Mouse (Mus musculus): ENCODE measurements at regions not wholly inside any gene's neighbourhood (a gene's known extent, or its start where the extent isn't known, plus 50 kb on each side); places are given as distances from the start of the nearest gene placed in this dataset.

DNA sequence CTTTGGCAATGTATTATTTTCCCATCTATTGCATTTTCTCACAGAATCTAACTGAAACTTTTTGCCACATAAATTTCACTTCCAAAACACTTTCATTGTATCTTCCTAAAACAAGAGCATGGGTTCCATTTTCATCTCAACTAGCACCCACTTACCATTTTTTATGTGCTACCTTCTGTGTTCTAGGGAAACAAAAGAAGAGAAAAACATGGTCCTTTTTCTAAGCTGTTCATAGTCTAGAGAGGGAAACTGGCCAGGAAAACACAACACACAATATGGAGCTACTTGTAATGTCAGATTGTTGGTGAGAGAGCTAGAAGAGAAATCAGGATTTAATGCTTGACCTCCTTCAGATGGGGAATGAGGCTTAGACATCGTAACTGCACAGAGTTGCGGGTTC is 361.6 kb upstream of the Gm11042 start:
- H3K9me3 ChIP-seq (replicated peaks; ENCODE audit: control insufficient read depth, low read length): no peaks in the 10 kb centered on the region
- no peak overlapping the region for H3K9ac ChIP-seq (replicated peaks; ENCODE audit: low read depth, low read length)
- H3K36me3 ChIP-seq (replicated peaks; ENCODE audit: control insufficient read depth, insufficient read depth, low read length): no peaks in the 10 kb centered on the region
- DNase-seq (ENCODE audit: low spot score): no peak
- ATAC-seq (ENCODE audit: insufficient read depth, low read depth): no peak
- H3K4me3 ChIP-seq (ENCODE audit: low read depth, low read length): no peak overlapping the region
- no peaks in the 10 kb centered on the region for H3K4me1 ChIP-seq (ENCODE audit: control insufficient read depth, insufficient read depth)
- no peak overlapping the region for H3K4me2 ChIP-seq (ENCODE audit: low read depth, low read length)
- WGBS: 71% methylated on average over 2 of the region's 2 CpGs
- TF ChIP-seq CTCF (IDR thresholded peaks at IDR 0.05; ENCODE audit: low read depth) (no peak), EP300 (IDR thresholded peaks at IDR 0.05; ENCODE audit: low read depth) (no peak)
- H3K27me3 ChIP-seq (ENCODE audit: control insufficient read depth, insufficient read depth, low read length): no peaks in the 10 kb centered on the region
- H3K27ac ChIP-seq (ENCODE audit: low read depth): no peak overlapping the region

DNA sequence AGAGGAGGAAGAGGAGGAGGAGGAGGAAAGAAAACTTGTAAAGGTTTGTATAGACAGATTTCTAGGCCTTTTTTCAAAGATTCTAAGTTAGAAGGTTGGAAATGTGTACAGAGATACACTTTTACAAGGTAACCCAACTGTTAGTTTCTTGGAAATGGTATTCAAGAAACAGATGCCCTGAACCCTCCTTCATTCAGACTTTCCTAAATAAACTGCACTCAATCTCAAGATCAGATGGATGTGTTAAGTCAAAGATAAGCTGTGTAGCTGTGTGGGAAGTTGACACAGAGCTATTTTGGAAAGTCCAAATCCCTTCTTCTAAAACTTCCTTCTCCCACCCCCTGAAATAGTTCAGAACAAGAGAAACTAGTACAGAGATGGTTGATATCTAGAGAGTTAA is 342.2 kb upstream of the Gm11042 start:
- no peak for DNase-seq (ENCODE audit: low spot score)
- Histone ChIP-seq H3K4me3 (ENCODE audit: low read depth, low read length) (no peak overlapping the region), H3K4me2 (ENCODE audit: low read depth, low read length) (no peak overlapping the region), H3K4me1 (ENCODE audit: control insufficient read depth, insufficient read depth) (no peaks in the 10 kb centered on the region), H3K9ac (replicated peaks; ENCODE audit: low read depth, low read length) (no peak overlapping the region), H3K27ac (ENCODE audit: low read depth) (no peak overlapping the region), H3K9me3 (replicated peaks; ENCODE audit: control insufficient read depth, low read length) (no peaks in the 10 kb centered on the region), H3K27me3 (ENCODE audit: control insufficient read depth, insufficient read depth, low read length) (no peaks in the 10 kb centered on the region), H3K36me3 (replicated peaks; ENCODE audit: control insufficient read depth, insufficient read depth, low read length) (no peaks in the 10 kb centered on the region)
- TF ChIP-seq CTCF (IDR thresholded peaks at IDR 0.05; ENCODE audit: low read depth): no peak
- TF ChIP-seq EP300 (IDR thresholded peaks at IDR 0.05; ENCODE audit: low read depth): no peak
- ATAC-seq (ENCODE audit: insufficient read depth, low read depth): no peak

DNA sequence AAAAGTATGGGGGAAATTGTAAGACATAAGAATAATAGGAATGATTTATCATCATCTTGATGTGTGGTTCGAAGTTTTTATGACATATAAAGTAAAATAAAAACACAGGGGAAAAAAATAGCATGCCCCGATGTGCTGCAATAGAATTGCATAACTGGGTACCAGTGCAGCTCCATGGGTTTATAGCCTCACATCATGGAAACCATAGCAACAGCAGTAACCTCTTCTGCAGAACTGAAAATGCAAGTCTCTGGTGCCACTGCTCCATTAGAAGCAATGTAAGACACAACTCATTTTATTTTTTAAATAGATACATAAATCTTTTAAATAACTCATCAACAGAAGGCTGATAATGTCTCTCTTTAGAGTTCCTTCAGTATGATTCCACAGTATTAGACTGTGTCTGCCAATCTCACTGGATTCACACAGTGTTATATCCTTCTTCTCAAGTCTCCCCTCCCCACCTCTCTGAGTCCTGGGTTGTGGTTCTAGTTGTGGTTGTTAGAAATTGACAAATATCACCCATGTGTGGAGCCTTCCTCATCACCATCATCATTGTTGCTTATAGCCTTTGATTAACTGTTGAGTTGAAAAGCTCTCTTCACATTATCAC is 340.9 kb upstream of the Gm11042 start:
- no peak overlapping the region for H3K4me2 ChIP-seq (ENCODE audit: low read depth, low read length)
- H3K27ac ChIP-seq (ENCODE audit: low read depth): no peak overlapping the region
- TF ChIP-seq CTCF (IDR thresholded peaks at IDR 0.05; ENCODE audit: low read depth): no peak
- no peak for TF ChIP-seq EP300 (IDR thresholded peaks at IDR 0.05; ENCODE audit: low read depth)
- WGBS: 64% methylated on average over 2 of the region's 2 CpGs
- no peaks in the 10 kb centered on the region for H3K36me3 ChIP-seq (replicated peaks; ENCODE audit: control insufficient read depth, insufficient read depth, low read length)
- no peak overlapping the region for H3K4me3 ChIP-seq (ENCODE audit: low read depth, low read length)
- H3K9me3 ChIP-seq (replicated peaks; ENCODE audit: control insufficient read depth, low read length): no peaks in the 10 kb centered on the region
- no peaks in the 10 kb centered on the region for H3K4me1 ChIP-seq (ENCODE audit: control insufficient read depth, insufficient read depth)
- no peaks in the 10 kb centered on the region for H3K27me3 ChIP-seq (ENCODE audit: control insufficient read depth, insufficient read depth, low read length)
- no peak overlapping the region for H3K9ac ChIP-seq (replicated peaks; ENCODE audit: low read depth, low read length)
- ATAC-seq (ENCODE audit: insufficient read depth, low read depth) (no peak), DNase-seq (ENCODE audit: low spot score) (no peak)

DNA sequence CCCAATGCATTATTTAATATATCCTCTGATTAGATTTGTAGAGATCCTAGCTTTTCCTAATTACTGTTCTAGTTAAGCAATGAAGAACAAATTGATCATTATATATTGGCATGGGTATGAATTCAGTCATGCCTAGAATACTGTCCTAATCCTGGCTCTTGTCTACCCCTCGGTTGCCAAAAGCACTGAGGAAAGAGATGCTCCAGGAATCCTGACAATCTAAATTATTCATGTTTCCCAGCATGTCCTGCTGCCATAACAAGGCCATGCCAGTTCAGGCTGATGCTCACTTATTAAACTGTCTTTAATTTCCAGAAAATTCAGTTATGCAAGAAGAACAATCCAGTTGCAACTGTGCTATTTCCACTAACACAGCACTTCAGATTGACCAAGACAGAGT is 335.1 kb upstream of the Gm11042 start:
- WGBS: 42% methylated on average over 1 of the region's 1 CpGs
- no peak for ATAC-seq (ENCODE audit: insufficient read depth, low read depth)
- no peaks in the 10 kb centered on the region for H3K9me3 ChIP-seq (replicated peaks; ENCODE audit: control insufficient read depth, low read length)
- H3K4me2 ChIP-seq (ENCODE audit: low read depth, low read length): no peak overlapping the region
- TF ChIP-seq CTCF (IDR thresholded peaks at IDR 0.05; ENCODE audit: low read depth): no peak
- no peak for TF ChIP-seq EP300 (IDR thresholded peaks at IDR 0.05; ENCODE audit: low read depth)
- no peak for DNase-seq (ENCODE audit: low spot score)
- no peaks in the 10 kb centered on the region for H3K27me3 ChIP-seq (ENCODE audit: control insufficient read depth, insufficient read depth, low read length)
- H3K4me3 ChIP-seq (ENCODE audit: low read depth, low read length): no peak overlapping the region
- H3K9ac ChIP-seq (replicated peaks; ENCODE audit: low read depth, low read length): no peak overlapping the region
- H3K4me1 ChIP-seq (ENCODE audit: control insufficient read depth, insufficient read depth): no peaks in the 10 kb centered on the region
- H3K36me3 ChIP-seq (replicated peaks; ENCODE audit: control insufficient read depth, insufficient read depth, low read length): no peaks in the 10 kb centered on the region
- no peak overlapping the region for H3K27ac ChIP-seq (ENCODE audit: low read depth)

DNA sequence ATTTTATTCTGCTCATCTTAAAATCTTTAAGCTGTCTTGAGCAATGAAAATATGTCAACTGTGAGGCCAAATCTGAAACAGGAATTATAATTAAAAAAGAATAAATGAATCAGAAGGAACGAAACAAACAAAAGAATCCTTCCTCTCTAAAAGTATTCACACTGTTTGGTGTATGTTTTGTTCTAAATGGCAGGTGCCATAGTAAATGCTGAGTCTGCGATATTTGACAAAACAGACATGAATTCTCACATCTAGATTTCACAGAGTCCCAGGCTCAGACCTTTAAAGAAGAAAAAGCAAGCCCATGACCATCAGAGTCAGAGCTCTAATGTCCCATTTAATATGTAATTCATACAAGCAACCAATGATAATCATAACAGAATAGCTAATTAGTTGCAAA is 316.6 kb upstream of the Gm11042 start:
- Histone ChIP-seq H3K9me3 (replicated peaks; ENCODE audit: control insufficient read depth, low read length) (no peaks in the 10 kb centered on the region), H3K4me2 (ENCODE audit: low read depth, low read length) (no peak overlapping the region), H3K36me3 (replicated peaks; ENCODE audit: control insufficient read depth, insufficient read depth, low read length) (no peaks in the 10 kb centered on the region), H3K4me1 (ENCODE audit: control insufficient read depth, insufficient read depth) (no peaks in the 10 kb centered on the region), H3K4me3 (ENCODE audit: low read depth, low read length) (no peak overlapping the region), H3K27ac (ENCODE audit: low read depth) (no peak overlapping the region), H3K9ac (replicated peaks; ENCODE audit: low read depth, low read length) (no peak overlapping the region), H3K27me3 (ENCODE audit: control insufficient read depth, insufficient read depth, low read length) (no peaks in the 10 kb centered on the region)
- ATAC-seq (ENCODE audit: insufficient read depth, low read depth) (no peak), DNase-seq (ENCODE audit: low spot score) (no peak)
- TF ChIP-seq CTCF (IDR thresholded peaks at IDR 0.05; ENCODE audit: low read depth) (no peak), EP300 (IDR thresholded peaks at IDR 0.05; ENCODE audit: low read depth) (no peak)
- 68% methylated on average over 2 of the region's 2 CpGs for WGBS

DNA sequence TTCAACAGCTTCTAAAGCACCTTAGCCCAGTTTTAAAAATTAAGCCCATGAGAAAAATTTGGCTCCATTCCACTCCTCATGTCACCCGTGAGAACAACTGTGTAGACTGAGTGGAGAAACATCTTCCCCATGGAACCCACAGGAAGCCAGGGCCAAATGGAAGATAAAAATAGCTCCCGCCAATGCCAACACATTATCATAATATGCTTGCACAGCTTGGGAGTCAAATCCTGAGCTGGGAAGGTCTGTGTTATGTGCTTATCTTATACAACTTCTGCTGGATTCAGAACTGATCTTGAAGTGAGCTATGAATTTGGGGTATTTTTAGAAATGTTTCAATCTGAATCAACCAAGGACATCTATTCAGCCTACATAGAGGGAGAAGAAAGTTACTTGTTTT is 279.0 kb upstream of the Gm11042 start:
- Histone ChIP-seq H3K4me3 (ENCODE audit: low read depth, low read length) (no peak overlapping the region), H3K36me3 (replicated peaks; ENCODE audit: control insufficient read depth, insufficient read depth, low read length) (no peaks in the 10 kb centered on the region), H3K9ac (replicated peaks; ENCODE audit: low read depth, low read length) (no peak overlapping the region), H3K4me1 (ENCODE audit: control insufficient read depth, insufficient read depth) (no peaks in the 10 kb centered on the region), H3K27me3 (ENCODE audit: control insufficient read depth, insufficient read depth, low read length) (no peaks in the 10 kb centered on the region), H3K4me2 (ENCODE audit: low read depth, low read length) (no peak overlapping the region), H3K9me3 (replicated peaks; ENCODE audit: control insufficient read depth, low read length) (no peaks in the 10 kb centered on the region), H3K27ac (ENCODE audit: low read depth) (no peak overlapping the region)
- no peak for TF ChIP-seq EP300 (IDR thresholded peaks at IDR 0.05; ENCODE audit: low read depth)
- no peak for TF ChIP-seq CTCF (IDR thresholded peaks at IDR 0.05; ENCODE audit: low read depth)
- WGBS: 7% methylated on average over 2 of the region's 2 CpGs
- peak; percentile 33 for DNase-seq (ENCODE audit: low spot score)
- ATAC-seq (ENCODE audit: insufficient read depth, low read depth): peak; percentile 33; the same call in 1 of the 2 replicates
